Mouse (Mus musculus) E14TG2a.4 (cell line): ENCODE results near the gene Rab29.

ENCODE experiments used
- CTCF ChIP-seq: conservative IDR thresholded peaks from 2 replicates; pipeline ENCODE4 v1.5.1; 2014; ENCODE audit warnings: low read length
- NANOG ChIP-seq: IDR thresholded peaks from 2 replicates; pipeline ENCODE4 v1.6.1; 2014; ENCODE audit warnings: borderline replicate concordance, low read length, mixed read lengths

GRCm38 (mm10) chr1:131827787-131828258 is 39.2 kb upstream of the Rab29 start:
- TF ChIP-seq CTCF, result no peak
- no peak for TF ChIP-seq NANOG
